Mouse (Mus musculus): ENCODE measurements around the gene Mad2l1bp.

GRCm38 (mm10) chr17:46115489-46115888, 37.9 kb downstream of the Mad2l1bp start:
- TF ChIP-seq CTCF (IDR thresholded peaks at IDR 0.05; ENCODE audit: low read depth, low read length) (no peak), GATA1 (IDR thresholded peaks at IDR 0.05; ENCODE audit: borderline replicate concordance, low read length) (no peak), POLR2AphosphoS5 (IDR thresholded peaks at IDR 0.05; ENCODE audit: insufficient replicate concordance, low read depth, low read length) (no peak), TAL1 (conservative IDR thresholded peaks at IDR 0.05; ENCODE audit: low read depth, low read length) (no peak), GATA2 (IDR thresholded peaks at IDR 0.05; ENCODE audit: borderline replicate concordance, low read depth, low read length) (no peak)
